Mouse (Mus musculus): ENCODE measurements around the gene Prkra. TPM values are rescaled to one million over a fixed set of nuclear protein-coding genes. Genes with fewer than 3 reads are reported as not detected.
A peak's percentile ranks its signal among the peaks of the same experiment; 100 is the strongest.
"Not testable (repeated sequence)": the region's sequence is repeated elsewhere in the genome, so short reads cannot be mapped to it uniquely, and the experiment has no call there.

The Prkra gene
- polyA plus RNA-seq, 1 experiment from 2014 or later: 112 TPM

DNA sequence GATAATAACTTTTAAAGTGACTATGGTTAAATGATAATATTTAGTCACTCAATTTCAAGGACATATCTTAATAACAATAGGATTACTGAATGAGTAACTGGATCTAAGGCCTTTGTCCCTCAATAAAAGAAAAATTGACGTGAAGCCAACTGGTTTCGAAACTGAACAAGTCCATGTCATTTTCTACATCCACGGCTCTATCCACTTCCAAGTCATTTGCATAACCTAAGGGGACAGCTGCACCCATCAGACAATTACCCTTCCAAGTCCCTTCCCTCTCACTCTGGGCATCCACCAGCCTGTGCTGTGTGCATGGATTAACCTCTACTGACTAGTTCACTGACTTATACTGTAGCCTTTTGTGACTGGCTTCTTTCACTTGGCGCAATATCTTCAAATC lies 16.2 kb downstream of the Prkra start:
- H3K4me3 ChIP-seq (replicated peaks; ENCODE audit: low read length): no peak overlapping the region
- ATAC-seq (ENCODE audit: low FRiP score): no peak
- peaks cover 90% of the 10 kb centered on the region for H3K36me3 ChIP-seq (replicated peaks; ENCODE audit: control insufficient read depth, insufficient read depth)
- WGBS: 76% methylated on average over 4 of the region's 4 CpGs
- H3K27me3 ChIP-seq (ENCODE audit: control insufficient read depth, insufficient read depth, low read length): no peaks in the 10 kb centered on the region
- no peak for DNase-seq (ENCODE audit: low spot score)
- H3K4me2 ChIP-seq (replicated peaks): no peak overlapping the region
- no peak overlapping the region for H3K27ac ChIP-seq
- H3K4me1 ChIP-seq (replicated peaks; ENCODE audit: control insufficient read depth, insufficient read depth, low read length): no peaks in the 10 kb centered on the region
- no peaks in the 10 kb centered on the region for H3K9me3 ChIP-seq (ENCODE audit: control insufficient read depth, low read length)
- H3K9ac ChIP-seq: no peak overlapping the region

DNA sequence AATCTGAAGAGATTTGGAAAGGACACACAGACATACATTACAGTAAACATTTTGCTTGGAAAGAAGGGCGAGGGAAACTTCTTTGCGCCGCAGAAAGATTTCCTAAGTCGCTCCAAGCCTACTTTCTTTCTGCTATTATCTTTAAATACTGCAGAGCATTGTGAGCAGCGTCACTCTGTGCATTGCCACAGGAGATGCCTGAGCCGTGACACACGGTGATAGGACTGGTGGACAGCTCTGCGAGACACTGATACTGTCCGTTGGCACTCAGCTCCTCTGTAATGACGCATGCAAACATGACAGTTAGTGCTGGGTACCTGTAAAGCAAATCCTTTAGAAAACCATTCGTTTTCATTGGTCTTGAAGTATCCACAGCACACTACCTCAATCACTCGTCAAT lies 17.5 kb downstream of the Prkra start:
- Histone ChIP-seq H3K27ac (no peak overlapping the region), H3K4me3 (replicated peaks; ENCODE audit: low read length) (no peak overlapping the region), H3K36me3 (replicated peaks; ENCODE audit: control insufficient read depth, insufficient read depth) (peaks cover 87% of the 10 kb centered on the region), H3K27me3 (ENCODE audit: control insufficient read depth, insufficient read depth, low read length) (no peaks in the 10 kb centered on the region), H3K4me1 (replicated peaks; ENCODE audit: control insufficient read depth, insufficient read depth, low read length) (no peaks in the 10 kb centered on the region), H3K9ac (no peak overlapping the region), H3K4me2 (replicated peaks) (no peak overlapping the region), H3K9me3 (ENCODE audit: control insufficient read depth, low read length) (no peaks in the 10 kb centered on the region)
- ATAC-seq (ENCODE audit: low FRiP score) (no peak), DNase-seq (ENCODE audit: low spot score) (no peak)
- WGBS: 97% methylated on average over 12 of the region's 12 CpGs

DNA sequence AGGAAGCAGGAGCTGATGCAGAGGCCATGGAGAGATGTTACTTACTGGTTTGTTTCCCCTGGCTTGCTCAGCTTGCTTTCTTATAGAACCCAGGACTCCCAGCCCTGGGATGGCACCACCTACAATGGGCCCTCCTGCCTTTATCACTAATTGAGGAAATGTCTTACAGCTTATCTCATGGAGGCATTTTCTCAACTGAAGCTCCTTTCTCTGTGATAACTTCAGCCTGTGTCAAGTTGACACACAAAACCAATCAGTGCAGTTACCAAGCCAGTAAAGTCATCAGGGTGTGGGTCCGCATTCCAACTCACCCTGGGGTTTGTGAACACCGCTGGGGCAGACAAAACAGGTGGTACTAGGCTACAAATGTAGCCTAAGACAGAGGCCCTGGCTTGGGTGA lies 25.5 kb downstream of the Prkra start:
- not testable (repeated sequence) for H3K9ac ChIP-seq; H3K9me3 ChIP-seq (ENCODE audit: control insufficient read depth, low read length); H3K27ac ChIP-seq; H3K4me1 ChIP-seq (replicated peaks; ENCODE audit: control insufficient read depth, insufficient read depth, low read length); DNase-seq (ENCODE audit: low spot score); H3K27me3 ChIP-seq (ENCODE audit: control insufficient read depth, insufficient read depth, low read length); H3K4me2 ChIP-seq (replicated peaks); H3K4me3 ChIP-seq (replicated peaks; ENCODE audit: low read length); ATAC-seq (ENCODE audit: low FRiP score)
- WGBS: 90% methylated on average over 2 of the region's 2 CpGs
- H3K36me3 ChIP-seq (replicated peaks; ENCODE audit: control insufficient read depth, insufficient read depth): peaks cover 41% of the 10 kb centered on the region

DNA sequence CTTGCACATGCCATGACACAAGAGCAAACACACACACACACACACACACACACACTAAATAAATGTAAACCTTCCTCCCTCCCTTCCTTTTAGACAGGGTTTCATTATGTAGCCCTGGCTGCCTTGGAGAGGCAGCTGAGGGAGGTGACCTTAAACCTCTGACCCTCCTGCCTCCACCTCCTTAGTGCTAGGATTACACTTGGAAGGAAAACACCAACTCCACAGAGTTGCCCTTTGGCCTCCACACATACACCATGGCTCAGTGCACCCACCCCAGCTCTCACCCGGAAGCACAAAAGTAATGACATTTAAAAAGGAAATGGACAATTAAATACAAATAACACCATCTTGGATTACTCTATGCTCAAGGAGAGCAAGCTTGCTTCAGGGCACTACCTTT lies 26.1 kb downstream of the Prkra start:
- WGBS: 86% methylated on average over 1 of the region's 1 CpGs
- no peak for ATAC-seq (ENCODE audit: low FRiP score)
- H3K36me3 ChIP-seq (replicated peaks; ENCODE audit: control insufficient read depth, insufficient read depth): peaks cover 35% of the 10 kb centered on the region
- H3K4me2 ChIP-seq (replicated peaks): no peak overlapping the region
- H3K27me3 ChIP-seq (ENCODE audit: control insufficient read depth, insufficient read depth, low read length): no peaks in the 10 kb centered on the region
- no peak overlapping the region for H3K9ac ChIP-seq
- no peak for DNase-seq (ENCODE audit: low spot score)
- no peak overlapping the region for H3K4me3 ChIP-seq (replicated peaks; ENCODE audit: low read length)
- H3K27ac ChIP-seq: no peak overlapping the region
- no peaks in the 10 kb centered on the region for H3K4me1 ChIP-seq (replicated peaks; ENCODE audit: control insufficient read depth, insufficient read depth, low read length)
- no peaks in the 10 kb centered on the region for H3K9me3 ChIP-seq (ENCODE audit: control insufficient read depth, low read length)

DNA sequence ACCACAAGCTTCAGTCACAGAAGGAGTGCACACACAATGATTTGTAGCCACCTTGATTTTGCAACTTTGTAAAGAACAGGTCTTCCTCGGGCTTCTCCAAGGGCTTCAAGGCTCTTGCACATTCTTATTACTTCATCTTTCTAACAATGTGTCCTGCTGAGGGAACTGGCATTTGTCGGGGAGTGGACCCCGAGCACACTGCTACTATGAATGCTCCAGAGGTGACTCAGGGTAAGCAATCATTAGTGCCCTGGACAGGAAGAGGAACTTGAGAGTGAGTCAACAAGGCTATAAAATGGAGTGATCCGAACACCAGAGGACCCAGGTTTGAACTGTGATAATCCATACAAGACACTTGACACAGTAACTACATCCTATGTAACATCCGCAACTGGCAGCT lies 27.6 kb downstream of the Prkra start:
- H3K4me1 ChIP-seq (replicated peaks; ENCODE audit: control insufficient read depth, insufficient read depth, low read length): no peaks in the 10 kb centered on the region
- no peak overlapping the region for H3K27ac ChIP-seq
- no peak overlapping the region for H3K4me2 ChIP-seq (replicated peaks)
- no peak for DNase-seq (ENCODE audit: low spot score)
- no peaks in the 10 kb centered on the region for H3K9me3 ChIP-seq (ENCODE audit: control insufficient read depth, low read length)
- 90% methylated on average over 5 of the region's 5 CpGs for WGBS
- no peak overlapping the region for H3K4me3 ChIP-seq (replicated peaks; ENCODE audit: low read length)
- ATAC-seq (ENCODE audit: low FRiP score): no peak
- H3K27me3 ChIP-seq (ENCODE audit: control insufficient read depth, insufficient read depth, low read length): no peaks in the 10 kb centered on the region
- H3K9ac ChIP-seq: no peak overlapping the region
- H3K36me3 ChIP-seq (replicated peaks; ENCODE audit: control insufficient read depth, insufficient read depth): peaks cover 23% of the 10 kb centered on the region

DNA sequence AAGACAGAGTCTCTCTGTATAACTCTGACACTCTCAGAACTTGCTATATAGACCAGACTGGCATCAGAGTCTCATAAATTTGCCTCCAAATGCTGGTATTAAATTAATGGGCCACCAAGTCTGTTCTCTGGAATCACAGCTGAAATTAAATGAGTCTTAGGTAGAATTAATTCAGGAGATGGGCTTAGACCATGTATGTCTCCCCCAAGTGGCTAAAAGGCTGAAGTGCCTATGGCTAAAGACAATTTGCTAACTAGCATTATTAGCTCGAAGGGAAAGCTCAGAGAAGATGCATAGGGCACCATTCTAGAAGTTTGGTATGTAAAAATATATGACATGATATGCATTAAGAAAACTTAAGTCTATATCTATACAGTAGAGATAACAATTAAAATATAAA lies 29.7 kb downstream of the Prkra start:
- Histone ChIP-seq H3K4me1 (replicated peaks; ENCODE audit: control insufficient read depth, insufficient read depth, low read length) (no peaks in the 10 kb centered on the region), H3K4me2 (replicated peaks) (no peak overlapping the region), H3K4me3 (replicated peaks; ENCODE audit: low read length) (no peak overlapping the region), H3K27me3 (ENCODE audit: control insufficient read depth, insufficient read depth, low read length) (no peaks in the 10 kb centered on the region), H3K36me3 (replicated peaks; ENCODE audit: control insufficient read depth, insufficient read depth) (peaks cover 6% of the 10 kb centered on the region; the same call in 1 of the 2 replicates), H3K9ac (no peak overlapping the region), H3K9me3 (ENCODE audit: control insufficient read depth, low read length) (no peaks in the 10 kb centered on the region), H3K27ac (no peak overlapping the region)
- 33% methylated on average over 1 of the region's 1 CpGs for WGBS
- DNase-seq (ENCODE audit: low spot score): peak; percentile 87
- ATAC-seq (ENCODE audit: low FRiP score): no peak

DNA sequence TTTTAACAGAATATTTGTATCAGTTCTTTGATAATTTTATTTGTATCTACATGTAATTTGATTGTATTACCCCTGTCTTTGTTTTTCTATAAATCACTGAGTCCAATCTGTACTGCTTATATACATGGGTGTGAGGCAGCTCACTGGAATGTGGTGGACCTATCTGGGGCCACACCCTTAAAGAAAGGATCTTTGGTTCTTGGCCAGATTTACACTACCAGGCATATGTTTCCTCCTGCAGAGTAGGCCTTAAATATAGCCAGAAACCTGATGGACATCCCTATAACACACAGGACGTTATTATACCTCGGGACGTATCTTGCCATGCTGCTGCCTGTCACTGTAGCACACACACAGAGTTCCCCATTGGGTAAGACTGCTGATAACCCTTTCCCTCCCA lies 35.8 kb downstream of the Prkra start:
- DNase-seq (ENCODE audit: low spot score): no peak
- 80% methylated on average over 3 of the region's 3 CpGs for WGBS
- Histone ChIP-seq H3K4me1 (replicated peaks; ENCODE audit: control insufficient read depth, insufficient read depth, low read length) (no peaks in the 10 kb centered on the region), H3K9me3 (ENCODE audit: control insufficient read depth, low read length) (no peaks in the 10 kb centered on the region), H3K9ac (no peak overlapping the region), H3K27ac (no peak overlapping the region), H3K4me3 (replicated peaks; ENCODE audit: low read length) (no peak overlapping the region), H3K36me3 (replicated peaks; ENCODE audit: control insufficient read depth, insufficient read depth) (no peaks in the 10 kb centered on the region), H3K27me3 (ENCODE audit: control insufficient read depth, insufficient read depth, low read length) (no peaks in the 10 kb centered on the region), H3K4me2 (replicated peaks) (no peak overlapping the region)
- ATAC-seq (ENCODE audit: low FRiP score): no peak

DNA sequence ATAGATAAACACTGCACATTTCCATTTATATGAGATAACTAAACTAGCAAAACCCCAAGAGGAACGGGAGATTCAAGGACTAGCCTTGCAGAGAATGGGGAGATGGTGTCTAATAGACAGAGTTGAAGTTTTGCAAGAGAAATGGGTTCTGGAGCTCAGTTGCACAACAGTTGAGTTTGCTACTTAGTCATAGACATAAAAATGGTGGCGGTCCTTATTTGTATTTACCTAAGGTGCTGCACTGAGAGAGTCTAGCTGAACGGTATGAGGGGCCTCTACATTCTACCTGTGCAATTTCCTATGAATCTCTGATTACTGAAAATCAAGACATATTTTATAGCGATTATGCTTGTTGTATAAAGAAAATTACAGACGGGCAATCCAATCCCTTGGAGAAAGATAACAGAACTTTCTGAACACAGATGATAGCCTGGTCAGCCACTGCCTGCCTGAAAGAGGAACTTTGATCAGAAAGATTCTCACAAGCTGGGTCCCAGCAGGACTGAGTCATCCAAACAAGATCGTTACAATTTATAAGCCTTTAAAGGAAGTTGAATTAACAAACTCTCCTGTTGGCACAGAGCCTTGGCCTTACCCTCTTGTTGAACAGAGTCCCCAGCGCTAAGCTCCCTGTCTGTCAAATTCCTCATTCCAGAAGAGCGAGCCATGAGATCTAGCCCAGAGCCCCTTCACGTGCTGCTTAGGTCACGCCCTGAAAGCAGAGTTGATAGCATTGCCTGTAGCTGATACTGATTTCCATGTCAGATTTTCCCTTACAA lies 37.3 kb downstream of the Prkra start:
- no peaks in the 10 kb centered on the region for H3K27me3 ChIP-seq (ENCODE audit: control insufficient read depth, insufficient read depth, low read length)
- no peaks in the 10 kb centered on the region for H3K9me3 ChIP-seq (ENCODE audit: control insufficient read depth, low read length)
- no peak overlapping the region for H3K4me2 ChIP-seq (replicated peaks)
- 86% methylated on average over 10 of the region's 10 CpGs for WGBS
- no peak overlapping the region for H3K27ac ChIP-seq
- DNase-seq (ENCODE audit: low spot score): no peak
- ATAC-seq (ENCODE audit: low FRiP score): no peak
- H3K9ac ChIP-seq: no peak overlapping the region
- no peaks in the 10 kb centered on the region for H3K36me3 ChIP-seq (replicated peaks; ENCODE audit: control insufficient read depth, insufficient read depth)
- H3K4me3 ChIP-seq (replicated peaks; ENCODE audit: low read length): no peak overlapping the region
- H3K4me1 ChIP-seq (replicated peaks; ENCODE audit: control insufficient read depth, insufficient read depth, low read length): no peaks in the 10 kb centered on the region

DNA sequence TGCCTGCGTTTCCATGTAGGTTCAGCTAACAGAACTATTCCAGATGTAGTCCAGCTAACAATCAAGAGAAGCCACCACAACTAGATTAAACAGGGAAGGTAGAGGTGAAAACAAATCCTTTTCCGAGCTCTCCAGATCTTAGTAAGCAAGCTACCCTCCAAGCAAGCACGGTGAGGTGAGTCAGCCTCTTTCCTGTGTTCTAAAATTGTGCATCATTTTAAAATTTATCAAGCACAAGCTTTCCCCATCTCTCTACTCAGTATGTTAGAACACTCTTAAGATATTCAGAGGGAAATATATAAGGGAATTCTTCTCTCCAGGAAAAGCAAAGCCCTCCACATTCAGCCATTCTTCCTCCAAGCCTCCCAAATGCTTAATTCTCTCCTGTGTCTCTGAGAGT lies 41.1 kb downstream of the Prkra start:
- no peak overlapping the region for H3K4me3 ChIP-seq (replicated peaks; ENCODE audit: low read length)
- H3K36me3 ChIP-seq (replicated peaks; ENCODE audit: control insufficient read depth, insufficient read depth): no peaks in the 10 kb centered on the region
- H3K4me2 ChIP-seq (replicated peaks): no peak overlapping the region
- H3K9me3 ChIP-seq (ENCODE audit: control insufficient read depth, low read length): no peaks in the 10 kb centered on the region
- no peaks in the 10 kb centered on the region for H3K4me1 ChIP-seq (replicated peaks; ENCODE audit: control insufficient read depth, insufficient read depth, low read length)
- ATAC-seq (ENCODE audit: low FRiP score) (no peak), DNase-seq (ENCODE audit: low spot score) (no peak)
- 92% methylated on average over 3 of the region's 3 CpGs for WGBS
- no peak overlapping the region for H3K27ac ChIP-seq
- no peak overlapping the region for H3K9ac ChIP-seq
- no peaks in the 10 kb centered on the region for H3K27me3 ChIP-seq (ENCODE audit: control insufficient read depth, insufficient read depth, low read length)

DNA sequence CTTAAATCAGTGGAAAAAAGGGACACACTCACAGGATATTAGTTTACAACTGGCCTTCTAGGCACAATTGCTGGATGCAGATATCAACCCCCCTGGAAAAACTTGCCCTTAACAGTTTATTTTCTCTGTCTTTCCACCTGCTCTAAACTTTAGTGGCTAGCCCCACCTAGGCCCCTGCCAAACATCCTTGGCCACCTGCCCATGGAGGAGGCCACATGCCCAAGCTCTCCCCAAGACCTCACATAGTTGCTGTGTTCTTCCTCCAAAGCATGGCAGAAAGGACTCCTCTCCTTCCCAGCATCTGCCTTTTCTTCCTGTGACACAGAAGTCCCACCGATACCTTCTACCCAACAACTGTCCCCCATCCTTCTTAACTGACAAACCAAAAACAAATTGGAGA lies 45.6 kb downstream of the Prkra start:
- 87% methylated on average over 1 of the region's 1 CpGs for WGBS
- Histone ChIP-seq H3K27me3 (ENCODE audit: control insufficient read depth, insufficient read depth, low read length) (no peaks in the 10 kb centered on the region), H3K4me3 (replicated peaks; ENCODE audit: low read length) (no peak overlapping the region), H3K4me2 (replicated peaks) (no peak overlapping the region), H3K4me1 (replicated peaks; ENCODE audit: control insufficient read depth, insufficient read depth, low read length) (no peaks in the 10 kb centered on the region), H3K36me3 (replicated peaks; ENCODE audit: control insufficient read depth, insufficient read depth) (no peaks in the 10 kb centered on the region), H3K27ac (no peak overlapping the region), H3K9me3 (ENCODE audit: control insufficient read depth, low read length) (no peaks in the 10 kb centered on the region), H3K9ac (no peak overlapping the region)
- DNase-seq (ENCODE audit: low spot score): no peak
- no peak for ATAC-seq (ENCODE audit: low FRiP score)
